Mouse (Mus musculus) stomach, embryonic 14.5 days (tissue): ENCODE results near the gene Ptpn13. TPM values are rescaled to one million over a fixed set of nuclear protein-coding genes. Genes with fewer than 3 reads are reported as not detected.

ENCODE experiments used
- ATAC-seq: fragments of 200-750 bp; cut with Nextera tagmentation; 2 replicates; pipeline ENCODE4 v1.8.0; 2017; ENCODE audit warnings: low read depth, moderate TSS enrichment; ENCODE audit not compliant: insufficient number of reproducible peaks, insufficient read depth, low FRiP score
- H3K27ac ChIP-seq: fragments of 300-500 bp; sonication (generic); 2 replicates; pipeline ENCODE4 v1.5.1; 2014; ENCODE audit warnings: mild to moderate bottlenecking, low read length, moderate library complexity, mixed read lengths
- H3K27me3 ChIP-seq: fragments of 300-500 bp; sonication (generic); 2 replicates; pipeline ENCODE4 v1.6.1; 2014; ENCODE audit warnings: low read length, control low read depth, mixed read lengths; ENCODE audit not compliant: control insufficient read depth, insufficient read depth
- H3K36me3 ChIP-seq: fragments of 300-500 bp; sonication (generic); 2 replicates; pipeline ENCODE4 v1.6.1; 2014; ENCODE audit warnings: mild to moderate bottlenecking, control low read depth, low read length, moderate library complexity, mixed read lengths; ENCODE audit not compliant: control insufficient read depth, insufficient read depth
- H3K4me1 ChIP-seq: fragments of 300-500 bp; sonication (generic); 2 replicates; pipeline ENCODE4 v1.6.1; 2014; ENCODE audit warnings: low read length, control low read depth, mixed read lengths; ENCODE audit not compliant: control insufficient read depth, insufficient read depth
- H3K4me2 ChIP-seq: fragments of 300-500 bp; sonication (generic); replicated peaks from 2 replicates; pipeline ENCODE4 v1.6.1; 2014; ENCODE audit warnings: low read depth, low read length, control low read depth
- H3K4me3 ChIP-seq: fragments of 300-500 bp; sonication (generic); 2 replicates; pipeline ENCODE4 v1.5.1; 2014; ENCODE audit warnings: low read depth, low read length, control low read depth
- H3K9ac ChIP-seq: fragments of 300-500 bp; sonication (generic); replicated peaks from 2 replicates; pipeline ENCODE4 v1.6.1; 2014; ENCODE audit warnings: low read depth, mild to moderate bottlenecking, control low read depth, low read length, moderate library complexity, mixed read lengths
- H3K9me3 ChIP-seq: fragments of 300-500 bp; sonication (generic); 2 replicates; pipeline ENCODE4 v1.6.1; 2016; ENCODE audit warnings: low read depth, low read length, control low read depth; ENCODE audit not compliant: control insufficient read depth
- WGBS: fragments of 180-500 bp; shearing (Covaris S2); extraction: QIAGEN DNeasy Blood & Tissue Kit; methylation state at CpG from one replicate; pipeline ENCODE4 v1.1.7; 2014; 5-methylcytosine and 5-hydroxymethylcytosine counted together
- polyA plus RNA-seq: library from polyadenylated mRNA; unstranded; fragments of >200 nt; fragmentation: Nextera tagmentation; extraction: Ambion mirVana; gene quantifications from 2 replicates; pipeline ENCODE4 v1.2.1, GENCODE M21; 2014

The Ptpn13 gene
- polyA plus RNA-seq, 1 experiment from 2014 or later: 28.5 TPM

GRCm38 (mm10) chr5:103441706-103442105, 16.7 kb downstream of the Ptpn13 start:
- Histone ChIP-seq H3K9ac (no peak overlapping the region), H3K4me2 (no peak overlapping the region), H3K36me3 (no peaks in the 10 kb centered on the region), H3K4me1 (peaks cover 20% of the 10 kb centered on the region; the same call in 1 of the 2 replicates), H3K4me3 (no peak overlapping the region), H3K9me3 (no peaks in the 10 kb centered on the region), H3K27ac (no peak overlapping the region), H3K27me3 (no peaks in the 10 kb centered on the region)
- no peak for ATAC-seq
- 16% methylated on average over 4 of the region's 4 CpGs for WGBS

GRCm38 (mm10) chr5:103442269-103442688, 17.3 kb downstream of the Ptpn13 start:
- ATAC-seq: no peak
- H3K9me3 ChIP-seq: no peaks in the 10 kb centered on the region
- WGBS: 76% methylated on average over 4 of the region's 4 CpGs
- no peak overlapping the region for H3K4me3 ChIP-seq
- no peaks in the 10 kb centered on the region for H3K36me3 ChIP-seq
- H3K4me2 ChIP-seq: no peak overlapping the region
- H3K4me1 ChIP-seq: peaks cover 19% of the 10 kb centered on the region; the same call in 1 of the 2 replicates
- H3K9ac ChIP-seq: no peak overlapping the region
- no peak overlapping the region for H3K27ac ChIP-seq
- no peaks in the 10 kb centered on the region for H3K27me3 ChIP-seq

- Histone ChIP-seq H3K9me3 (no peaks in the 10 kb centered on the region), H3K4me2 (no peak overlapping the region), H3K4me1 (peaks cover 17% of the 10 kb centered on the region; the same call in 1 of the 2 replicates), H3K27me3 (no peaks in the 10 kb centered on the region), H3K4me3 (no peak overlapping the region), H3K36me3 (no peaks in the 10 kb centered on the region), H3K9ac (no peak overlapping the region), H3K27ac (no peak overlapping the region)
- no peak for ATAC-seq
- WGBS: 62% methylated on average over 7 of the region's 7 CpGs
These were observed 17.9 kb downstream of the Ptpn13 start for GRCm38 (mm10) chr5:103442921-103443320.

- Histone ChIP-seq H3K36me3 (no peaks in the 10 kb centered on the region), H3K4me2 (no peak overlapping the region), H3K4me1 (0 out of 2 replicates have a peak, but pooled peaks cover 6% of the 10 kb centered on the region), H3K4me3 (no peak overlapping the region), H3K27ac (no peak overlapping the region), H3K27me3 (no peaks in the 10 kb centered on the region), H3K9me3 (no peaks in the 10 kb centered on the region), H3K9ac (no peak overlapping the region)
- ATAC-seq: no peak
- WGBS: 83% methylated on average over 7 of the region's 7 CpGs
These were observed 20.4 kb downstream of the Ptpn13 start for GRCm38 (mm10) chr5:103445383-103445782.

GRCm38 (mm10) chr5:103447806-103448416, 22.9 kb downstream of the Ptpn13 start:
- 80% methylated on average over 17 of the region's 17 CpGs for WGBS
- Histone ChIP-seq H3K36me3 (no peaks in the 10 kb centered on the region), H3K9me3 (peaks cover 5% of the 10 kb centered on the region; the same call in 1 of the 2 replicates), H3K4me1 (no peaks in the 10 kb centered on the region), H3K27me3 (no peaks in the 10 kb centered on the region), H3K9ac (no peak overlapping the region), H3K4me2 (no peak overlapping the region), H3K4me3 (no peak overlapping the region), H3K27ac (no peak overlapping the region)
- ATAC-seq: no peak

DNA sequence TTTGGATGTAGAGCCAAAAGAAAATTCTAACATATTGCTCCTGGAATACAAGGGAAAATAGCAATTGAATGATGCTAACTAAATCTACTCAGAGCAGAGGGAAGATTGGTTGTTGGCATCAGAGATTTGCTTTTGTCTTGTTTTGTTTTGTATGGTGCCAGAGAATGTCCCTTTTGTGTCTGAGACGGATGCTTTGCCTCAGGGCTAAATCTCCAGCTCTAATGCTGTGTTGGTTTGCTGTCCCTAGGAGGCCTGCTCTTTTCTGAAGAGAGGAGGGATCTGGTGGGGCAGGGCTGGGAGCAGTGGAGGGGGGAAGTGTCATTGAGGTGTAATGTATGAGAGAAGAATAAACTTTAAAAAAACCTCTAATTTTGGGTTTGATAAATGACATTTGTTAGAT, 23.5 kb downstream of the Ptpn13 start:
- Histone ChIP-seq H3K27me3 (no peaks in the 10 kb centered on the region), H3K4me2 (no peak overlapping the region), H3K9ac (no peak overlapping the region), H3K4me1 (no peaks in the 10 kb centered on the region), H3K9me3 (peaks cover 5% of the 10 kb centered on the region; the same call in 1 of the 2 replicates), H3K4me3 (no peak overlapping the region), H3K36me3 (no peaks in the 10 kb centered on the region), H3K27ac (no peak overlapping the region)
- ATAC-seq: no peak
- WGBS: 60% methylated on average over 1 of the region's 1 CpGs

DNA sequence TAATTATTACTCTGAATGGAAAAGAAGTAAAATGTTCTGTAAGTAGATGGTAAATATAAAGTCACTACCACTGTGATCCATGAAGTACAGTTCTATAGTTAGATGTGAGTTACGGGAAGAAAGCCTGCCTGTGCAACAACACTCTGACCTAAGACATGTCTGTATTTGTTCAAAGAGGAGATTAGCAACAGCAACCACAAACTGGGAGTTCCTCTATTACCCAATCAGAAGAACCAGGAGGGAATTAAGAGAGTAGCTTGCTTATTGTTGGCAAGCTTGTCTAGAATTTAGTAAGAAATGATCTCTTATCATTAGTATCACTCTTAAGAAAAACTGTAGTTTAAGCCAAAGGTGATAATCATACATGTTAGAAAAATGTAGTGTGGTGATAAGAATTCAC, 25.7 kb downstream of the Ptpn13 start:
- Histone ChIP-seq H3K4me2 (no peak overlapping the region), H3K9ac (no peak overlapping the region), H3K27ac (no peak overlapping the region), H3K9me3 (peaks cover 5% of the 10 kb centered on the region; the same call in 1 of the 2 replicates), H3K36me3 (no peaks in the 10 kb centered on the region), H3K27me3 (no peaks in the 10 kb centered on the region), H3K4me1 (no peaks in the 10 kb centered on the region), H3K4me3 (no peak overlapping the region)
- no peak for ATAC-seq
- 97% methylated on average over 1 of the region's 1 CpGs for WGBS

GRCm38 (mm10) chr5:103453361-103454140, 28.6 kb downstream of the Ptpn13 start:
- Histone ChIP-seq H3K4me1 (no peaks in the 10 kb centered on the region), H3K9ac (no peak overlapping the region), H3K4me2 (no peak overlapping the region), H3K27me3 (no peaks in the 10 kb centered on the region), H3K36me3 (no peaks in the 10 kb centered on the region), H3K9me3 (peaks cover 5% of the 10 kb centered on the region; the same call in 1 of the 2 replicates), H3K27ac (no peak overlapping the region), H3K4me3 (no peak overlapping the region)
- no peak for ATAC-seq
- 77% methylated on average over 14 of the region's 14 CpGs for WGBS
